Mouse (Mus musculus) layer of hippocampus, adult 9-11 months (tissue): ENCODE data around the gene Gm5294.
A peak's percentile ranks its signal among the peaks of the same experiment; 100 is the strongest.

ENCODE experiments used
- DNase-seq: peaks from one replicate; pipeline ENCODE4 v3.0.0; 2022

The Gm5294 gene

DNA sequence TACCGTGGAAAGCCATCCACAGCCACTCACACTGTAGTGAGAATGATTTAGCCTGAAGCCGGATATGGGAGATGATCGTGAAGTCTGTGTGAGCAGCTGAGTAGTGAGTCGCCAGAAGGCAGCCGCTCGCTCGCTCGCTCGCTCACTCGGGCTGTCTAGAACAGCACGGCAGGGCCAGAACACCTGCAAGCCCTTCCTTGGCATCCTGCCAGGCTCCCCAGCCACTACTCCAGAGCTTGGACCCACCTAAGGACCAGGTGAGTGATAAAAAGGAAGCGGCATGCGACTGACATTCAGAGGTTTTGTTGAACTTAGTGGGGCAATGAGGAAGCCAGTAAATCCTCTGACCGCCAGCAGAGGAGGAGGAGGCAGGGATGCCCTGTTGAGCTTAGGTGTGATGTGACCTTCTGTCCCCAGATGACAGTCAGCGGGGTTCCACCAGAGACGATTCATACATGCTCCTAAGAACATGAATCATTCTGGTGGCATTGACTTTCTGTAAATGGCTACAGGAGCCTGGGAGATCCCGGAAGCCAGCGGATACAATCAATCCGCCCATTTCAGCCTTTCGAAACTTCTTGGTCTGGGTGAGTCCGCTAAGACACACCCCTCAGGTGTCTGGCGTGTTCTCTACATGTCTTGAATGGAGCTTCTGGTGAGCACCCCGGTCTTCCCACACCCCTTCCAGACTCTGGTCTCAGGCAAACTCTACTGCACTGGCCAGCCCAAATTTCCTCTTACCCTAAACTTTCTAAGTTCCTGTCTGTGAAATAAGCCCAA lies 30.0 kb downstream of the Gm5294 start:
- no peak for DNase-seq

DNA sequence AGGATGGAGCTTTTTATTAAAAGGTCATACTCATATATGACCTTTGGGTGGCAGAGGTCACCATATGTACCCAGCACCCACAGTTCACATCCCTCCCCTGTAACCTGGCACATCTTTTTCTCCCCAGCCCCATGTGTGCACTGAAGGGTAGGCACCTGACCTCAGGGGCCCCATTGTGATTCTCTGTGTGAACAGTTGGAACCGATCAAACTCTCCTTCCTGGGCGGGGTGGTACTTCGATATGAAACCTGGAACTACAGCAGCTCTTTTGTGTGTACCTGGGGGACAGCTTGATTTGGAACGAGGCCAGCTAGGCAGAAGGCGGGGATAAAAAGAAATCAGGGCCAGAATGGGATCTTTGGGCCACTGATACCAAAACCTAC lies 30.6 kb downstream of the Gm5294 start:
- DNase-seq = no peak

DNA sequence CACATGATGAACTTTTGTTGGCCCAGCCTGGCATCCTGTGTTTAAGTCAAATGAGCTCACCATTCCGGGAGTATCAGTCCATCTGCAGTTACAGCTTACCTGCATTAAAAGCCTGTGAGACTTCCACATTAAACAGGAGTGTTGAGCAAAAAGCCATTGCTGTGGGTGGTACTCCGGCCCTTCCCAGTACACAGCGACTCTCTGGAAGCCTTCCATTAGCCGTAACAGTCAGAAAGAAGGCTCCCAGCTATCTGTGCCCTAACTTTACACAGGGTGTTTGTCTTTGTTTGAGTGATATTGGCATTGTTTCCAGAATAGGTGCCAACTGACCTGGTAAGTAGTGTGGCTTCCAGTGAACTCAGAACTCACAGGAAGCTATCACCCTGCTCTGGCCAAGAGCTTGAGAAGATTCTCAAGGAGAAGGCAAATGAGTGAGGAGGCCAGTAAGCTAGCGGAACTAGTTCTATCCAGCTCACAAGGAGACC lies 31.5 kb downstream of the Gm5294 start:
- no peak for DNase-seq

DNA sequence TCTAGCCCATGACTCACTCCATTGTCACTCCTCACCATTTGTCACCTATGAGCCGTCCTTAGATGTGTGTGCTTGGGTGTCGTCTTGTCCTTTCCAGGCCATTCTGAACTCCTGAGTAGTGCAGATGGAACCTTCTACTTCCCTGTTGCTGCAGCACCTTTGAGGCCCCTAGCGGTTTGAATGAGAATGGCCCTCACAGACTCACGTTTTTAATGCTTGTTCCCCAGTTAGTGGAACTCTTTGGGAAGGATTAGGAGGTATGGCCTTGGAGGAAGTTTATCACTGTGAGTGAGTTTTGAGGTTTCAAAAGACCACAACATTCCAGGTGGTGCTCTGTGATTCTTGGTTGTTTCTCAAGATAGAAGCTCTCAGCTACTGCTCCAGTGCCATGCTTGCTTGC lies 32.3 kb downstream of the Gm5294 start:
- DNase-seq = no peak

DNA sequence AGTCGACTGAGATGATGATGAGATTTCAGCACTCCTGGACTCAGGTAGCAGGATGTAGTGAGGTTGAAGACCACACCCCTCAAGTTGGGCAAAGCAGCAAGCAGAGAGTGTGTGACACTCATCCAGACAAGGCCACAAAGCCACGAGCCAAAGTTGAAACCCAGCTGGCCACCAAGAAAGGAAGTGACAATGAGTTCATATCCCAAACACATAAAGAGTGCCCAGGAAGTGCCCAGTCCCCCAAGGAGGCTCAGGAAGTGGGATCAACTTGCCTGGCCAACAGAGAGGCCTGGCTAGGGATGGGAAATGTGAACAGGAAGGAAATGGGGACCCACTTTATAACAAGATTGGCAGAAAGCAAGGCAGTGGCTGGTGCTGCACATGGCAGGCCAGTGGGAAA lies 33.5 kb downstream of the Gm5294 start:
- no peak for DNase-seq

DNA sequence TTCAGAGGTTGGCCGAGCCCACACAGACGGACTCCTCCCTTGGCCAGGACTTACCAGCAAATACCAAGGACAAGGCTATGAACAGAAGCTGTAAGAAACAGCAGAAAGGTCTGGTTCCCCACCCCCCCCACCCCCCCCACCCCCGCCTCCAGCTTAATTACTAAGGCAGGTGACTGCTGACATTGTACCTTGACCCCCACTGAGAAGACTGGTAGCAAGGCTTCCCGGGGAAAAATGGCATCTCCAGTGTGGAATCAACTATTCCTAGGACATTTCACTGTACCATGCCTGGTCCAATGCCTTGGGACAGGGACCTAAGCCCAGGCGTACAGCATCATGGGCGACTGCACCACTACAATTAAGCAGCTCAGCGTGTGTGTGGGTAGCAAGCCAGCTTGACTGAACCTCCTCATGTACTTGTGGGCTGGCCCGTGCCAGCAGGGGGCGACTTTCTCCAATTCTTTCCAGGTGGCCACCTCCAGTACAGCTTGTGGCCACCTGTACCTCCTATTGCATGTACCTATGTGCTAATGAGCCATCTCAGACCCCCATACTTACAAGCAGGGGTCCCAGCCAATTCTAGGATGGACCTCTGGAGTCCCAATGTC lies 37.2 kb downstream of the Gm5294 start:
- peak; percentile 80 for DNase-seq

DNA sequence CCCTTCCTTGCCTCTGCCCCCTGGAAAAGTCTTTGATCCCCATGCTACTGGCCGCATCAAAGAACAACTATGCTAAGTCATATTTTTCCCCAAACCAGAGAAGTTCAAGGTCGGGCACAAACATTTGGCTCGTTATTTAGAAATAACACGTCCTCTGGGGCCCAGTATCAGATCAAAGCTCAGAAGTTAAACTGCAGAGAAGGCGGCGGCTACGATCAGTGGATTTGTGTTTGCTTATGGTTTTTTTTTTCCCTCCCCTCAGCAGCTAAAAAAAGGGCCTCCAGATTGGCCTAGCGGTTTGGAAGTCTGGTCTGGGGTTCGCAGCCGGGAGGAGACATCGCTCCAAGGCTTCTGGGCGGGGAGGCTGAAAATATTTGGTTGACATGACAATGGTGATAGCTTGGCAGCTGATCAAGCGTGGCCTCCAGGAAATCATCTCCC lies 38.0 kb downstream of the Gm5294 start:
- DNase-seq = no peak

DNA sequence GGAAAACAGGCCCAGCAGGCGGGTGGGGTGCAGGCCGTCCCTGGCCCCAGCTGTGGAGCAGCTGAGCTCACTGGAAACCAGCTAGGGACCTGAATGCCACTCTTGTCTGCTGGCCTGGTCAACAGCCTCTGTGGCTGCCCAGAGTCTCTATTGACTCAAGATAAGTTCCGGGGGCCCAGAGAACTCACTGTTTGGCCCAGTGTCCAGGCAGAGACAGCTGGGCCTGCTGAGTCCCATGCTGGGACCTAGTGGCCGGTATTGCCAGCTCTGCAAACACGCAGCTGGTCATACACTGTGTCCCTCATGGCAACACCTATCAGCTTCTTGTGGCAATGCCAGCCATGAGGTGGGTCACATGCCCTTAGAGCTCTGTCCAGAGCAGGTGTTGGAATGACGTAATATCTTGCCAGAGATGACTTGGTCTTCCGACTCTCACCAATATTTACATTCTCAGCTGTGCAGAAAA lies 43.8 kb downstream of the Gm5294 start:
- DNase-seq = peak; percentile 86

DNA sequence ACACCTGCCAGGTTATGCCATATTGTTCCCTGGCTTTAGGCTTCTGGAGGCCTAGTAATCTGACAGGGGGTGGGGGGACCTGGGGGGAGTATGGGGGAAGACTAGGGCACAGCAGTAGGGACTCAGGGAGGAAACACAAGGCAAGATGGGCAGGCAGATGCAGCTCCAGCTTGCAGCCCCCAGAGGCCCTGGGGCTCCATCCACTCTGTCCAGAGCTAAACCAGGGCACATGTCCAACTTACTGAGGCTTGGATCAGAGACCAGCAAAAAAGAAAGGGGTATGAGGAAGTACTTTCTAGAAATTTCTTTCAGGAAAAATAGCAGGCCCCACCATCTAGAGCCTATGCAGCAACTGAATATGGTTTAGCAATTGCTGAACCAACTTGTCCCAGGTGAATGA lies 44.3 kb downstream of the Gm5294 start:
- no peak for DNase-seq

DNA sequence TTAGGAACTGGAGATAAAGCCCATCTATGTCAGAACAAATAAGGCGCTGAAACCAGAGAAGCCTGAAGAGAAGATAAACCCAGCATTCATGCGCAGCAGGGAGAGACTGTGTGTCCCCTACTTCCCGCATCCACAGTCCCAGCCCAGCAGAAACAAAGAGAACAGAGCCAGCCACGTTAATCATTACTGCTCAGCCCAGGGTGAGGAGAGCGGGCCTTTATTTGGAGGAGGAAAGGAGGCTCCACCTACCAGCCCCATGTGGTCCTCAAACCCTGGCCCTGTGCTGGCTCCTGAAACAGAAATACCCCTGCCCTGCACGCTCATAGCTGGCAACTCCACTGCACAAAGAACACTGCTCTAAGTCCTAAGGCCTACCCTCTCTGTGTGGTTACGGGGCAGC lies 45.0 kb downstream of the Gm5294 start:
- no peak for DNase-seq

DNA sequence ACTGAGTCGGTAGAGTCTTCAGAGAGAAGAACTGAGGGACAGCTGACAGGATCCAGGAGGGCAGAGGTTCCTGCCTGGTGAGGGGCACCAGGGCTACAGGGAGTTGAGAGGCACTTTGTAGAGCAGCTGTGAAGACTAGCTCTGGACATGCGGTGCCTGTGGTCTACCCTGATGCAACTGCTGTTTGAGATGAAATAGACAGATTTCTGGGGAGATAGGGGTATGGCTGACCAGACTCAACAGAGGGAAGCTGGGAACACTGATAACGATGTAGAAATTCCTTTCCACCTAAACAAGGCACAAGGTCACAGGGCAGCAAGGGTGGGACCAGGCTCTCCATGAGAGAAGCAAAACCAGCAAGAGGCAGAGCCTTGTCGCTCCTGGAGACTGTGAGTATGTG lies 45.8 kb downstream of the Gm5294 start:
- no peak for DNase-seq
